Mouse (Mus musculus): ENCODE measurements around the gene Crlf1. TPM values are rescaled to one million over a fixed set of nuclear protein-coding genes. Genes with fewer than 3 reads are reported as not detected.

Gene Crlf1
- total and polyA plus RNA-seq, 2 experiments, result not detected

GRCm38 (mm10) chr8:70482943-70483342 is 10.0 kb upstream of the Crlf1 start:
- Histone ChIP-seq H3K9ac (ENCODE audit: low read depth, low read length) (no peak overlapping the region), H3K27me3 (ENCODE audit: control insufficient read depth, insufficient read depth, low read length) (peaks cover 6% of the 10 kb centered on the region), H3K27ac (replicated peaks; ENCODE audit: insufficient read depth, low read depth, low read length) (no peak overlapping the region), H3K36me3 (ENCODE audit: control insufficient read depth, insufficient read depth, low read length) (no peaks in the 10 kb centered on the region), H3K4me1 (ENCODE audit: control insufficient read depth, insufficient read depth, low read length) (peaks cover under 1% of the 10 kb centered on the region; the same call in 1 of the 2 replicates), H3K4me3 (ENCODE audit: insufficient read depth, low read depth, low read length) (no peak overlapping the region), H3K79me2 (ENCODE audit: control insufficient read depth, insufficient read depth, low read length) (no peaks in the 10 kb centered on the region)
- no peak for DNase-seq (ENCODE audit: extremely low read depth, low read depth, low spot score)
- 72% methylated on average over 2 of the region's 2 CpGs for WGBS
- no peak for TF ChIP-seq CTCF (IDR thresholded peaks at IDR 0.05; ENCODE audit: low read depth, low read length)
- TF ChIP-seq POLR2A (IDR thresholded peaks at IDR 0.05; ENCODE audit: extremely low read depth, insufficient read depth, low read length), result no peak

- Histone ChIP-seq H3K9ac (ENCODE audit: low read depth, low read length) (no peak overlapping the region), H3K79me2 (ENCODE audit: control insufficient read depth, insufficient read depth, low read length) (no peaks in the 10 kb centered on the region), H3K4me1 (ENCODE audit: control insufficient read depth, insufficient read depth, low read length) (peaks cover 3% of the 10 kb centered on the region), H3K36me3 (ENCODE audit: control insufficient read depth, insufficient read depth, low read length) (no peaks in the 10 kb centered on the region), H3K27ac (replicated peaks; ENCODE audit: insufficient read depth, low read depth, low read length) (no peak overlapping the region), H3K27me3 (ENCODE audit: control insufficient read depth, insufficient read depth, low read length) (peaks cover 22% of the 10 kb centered on the region), H3K4me3 (ENCODE audit: insufficient read depth, low read depth, low read length) (no peak overlapping the region)
- TF ChIP-seq POLR2A (IDR thresholded peaks at IDR 0.05; ENCODE audit: extremely low read depth, insufficient read depth, low read length) (no peak), CTCF (IDR thresholded peaks at IDR 0.05; ENCODE audit: low read depth, low read length) (no peak)
- DNase-seq (ENCODE audit: extremely low read depth, low read depth, low spot score), result no peak
- WGBS, result 73% methylated on average over 7 of the region's 7 CpGs
Measured at GRCm38 (mm10) chr8:70486191-70486681, 6.7 kb upstream of the Crlf1 start.

- Histone ChIP-seq H3K27me3 (ENCODE audit: control insufficient read depth, insufficient read depth, low read length) (peaks cover 22% of the 10 kb centered on the region), H3K9ac (ENCODE audit: low read depth, low read length) (no peak within 1 kb of the TSS), H3K27ac (replicated peaks; ENCODE audit: insufficient read depth, low read depth, low read length) (no peak within 1 kb of the TSS), H3K36me3 (ENCODE audit: control insufficient read depth, insufficient read depth, low read length) (no peaks in the 10 kb centered on the region), H3K79me2 (ENCODE audit: control insufficient read depth, insufficient read depth, low read length) (no peaks in the 10 kb centered on the region), H3K4me3 (ENCODE audit: insufficient read depth, low read depth, low read length) (peak within 1 kb of the TSS; percentile 8; the same call in 1 of the 2 replicates), H3K4me1 (ENCODE audit: control insufficient read depth, insufficient read depth, low read length) (peaks cover 3% of the 10 kb centered on the region)
- 21% methylated on average over 33 of the region's 33 CpGs for WGBS
- no peak for DNase-seq (ENCODE audit: extremely low read depth, low read depth, low spot score)
- TF ChIP-seq POLR2A (IDR thresholded peaks at IDR 0.05; ENCODE audit: extremely low read depth, insufficient read depth, low read length), result no peak
- no peak for TF ChIP-seq CTCF (IDR thresholded peaks at IDR 0.05; ENCODE audit: low read depth, low read length)
Measured at GRCm38 (mm10) chr8:70486941-70487520, 5.9 kb upstream of the Crlf1 start, which contains the start of gene Tmem59l. TSS of gene Tmem59l (minus strand) at chr8:70487358.

GRCm38 (mm10) chr8:70487993-70488796 is 4.8 kb upstream of the Crlf1 start:
- H3K36me3 ChIP-seq (ENCODE audit: control insufficient read depth, insufficient read depth, low read length), result no peaks in the 10 kb centered on the region
- H3K27ac ChIP-seq (replicated peaks; ENCODE audit: insufficient read depth, low read depth, low read length), result no peak overlapping the region
- TF ChIP-seq CTCF (IDR thresholded peaks at IDR 0.05; ENCODE audit: low read depth, low read length) (no peak), POLR2A (IDR thresholded peaks at IDR 0.05; ENCODE audit: extremely low read depth, insufficient read depth, low read length) (no peak)
- H3K27me3 ChIP-seq (ENCODE audit: control insufficient read depth, insufficient read depth, low read length), result peaks cover 29% of the 10 kb centered on the region
- peaks cover 3% of the 10 kb centered on the region for H3K4me1 ChIP-seq (ENCODE audit: control insufficient read depth, insufficient read depth, low read length)
- peak overlapping the region; percentile 21; the same call in 1 of the 2 replicates for H3K9ac ChIP-seq (ENCODE audit: low read depth, low read length)
- WGBS, result 7% methylated on average over 55 of the region's 55 CpGs
- peak overlapping the region; percentile 8; the same call in 1 of the 2 replicates for H3K4me3 ChIP-seq (ENCODE audit: insufficient read depth, low read depth, low read length)
- H3K79me2 ChIP-seq (ENCODE audit: control insufficient read depth, insufficient read depth, low read length), result no peaks in the 10 kb centered on the region
- DNase-seq (ENCODE audit: extremely low read depth, low read depth, low spot score), result peak; percentile 39

GRCm38 (mm10) chr8:70488931-70489470 is 4.0 kb upstream of the Crlf1 start:
- no peak overlapping the region for H3K4me3 ChIP-seq (ENCODE audit: insufficient read depth, low read depth, low read length)
- H3K27ac ChIP-seq (replicated peaks; ENCODE audit: insufficient read depth, low read depth, low read length), result no peak overlapping the region
- TF ChIP-seq CTCF (IDR thresholded peaks at IDR 0.05; ENCODE audit: low read depth, low read length) (no peak), POLR2A (IDR thresholded peaks at IDR 0.05; ENCODE audit: extremely low read depth, insufficient read depth, low read length) (no peak)
- peaks cover 3% of the 10 kb centered on the region for H3K4me1 ChIP-seq (ENCODE audit: control insufficient read depth, insufficient read depth, low read length)
- whole genome bisulfite sequencing, result 10% methylated on average over 14 of the region's 14 CpGs
- peaks cover 35% of the 10 kb centered on the region for H3K27me3 ChIP-seq (ENCODE audit: control insufficient read depth, insufficient read depth, low read length)
- no peaks in the 10 kb centered on the region for H3K79me2 ChIP-seq (ENCODE audit: control insufficient read depth, insufficient read depth, low read length)
- H3K36me3 ChIP-seq (ENCODE audit: control insufficient read depth, insufficient read depth, low read length), result no peaks in the 10 kb centered on the region
- H3K9ac ChIP-seq (ENCODE audit: low read depth, low read length), result no peak overlapping the region
- no peak for DNase-seq (ENCODE audit: extremely low read depth, low read depth, low spot score)

Data from liver, adult 2 months (tissue).